Mouse (Mus musculus) telencephalon, adult 2 months (tissue): ENCODE results near the gene Nmb.

ENCODE experiments used
- DNase-seq: peaks from one replicate; pipeline ENCODE4 v3.0.0-alpha.2; 2011; ENCODE audit warnings: low read depth, low spot score

The Nmb gene

DNA sequence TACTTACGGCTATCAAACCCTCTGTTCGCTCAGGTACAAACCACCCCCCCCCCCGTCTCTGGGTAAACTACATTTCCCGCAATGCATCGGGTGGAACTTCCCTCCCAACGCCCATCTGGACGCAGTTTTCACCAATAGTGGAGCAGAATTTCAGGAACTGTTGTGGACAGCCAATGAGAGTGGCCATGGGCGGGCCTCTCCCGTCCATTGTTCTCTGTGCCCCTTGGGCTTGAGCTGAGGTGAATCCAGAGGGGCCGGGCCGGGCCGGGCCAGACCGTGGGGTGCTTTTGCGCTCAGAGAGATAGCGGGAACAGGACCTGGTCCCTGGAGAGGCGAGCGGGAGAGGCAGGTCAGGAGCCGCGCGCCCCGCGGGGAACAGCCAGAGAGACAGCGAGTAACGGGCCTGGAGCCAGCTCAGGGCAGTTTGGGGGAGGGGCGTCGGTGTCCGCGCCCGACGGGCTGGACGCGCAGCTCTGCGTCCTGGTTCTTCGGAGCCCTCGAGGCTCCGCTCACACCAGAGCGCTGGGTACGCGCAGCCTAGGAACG, 44.1 kb downstream of the Nmb start, which contains the start of gene Zscan2:
TSS of gene Zscan2 (plus strand) at position 192 of the 546 bp plus-strand sequence.
- DNase-seq: peak; percentile 93

DNA sequence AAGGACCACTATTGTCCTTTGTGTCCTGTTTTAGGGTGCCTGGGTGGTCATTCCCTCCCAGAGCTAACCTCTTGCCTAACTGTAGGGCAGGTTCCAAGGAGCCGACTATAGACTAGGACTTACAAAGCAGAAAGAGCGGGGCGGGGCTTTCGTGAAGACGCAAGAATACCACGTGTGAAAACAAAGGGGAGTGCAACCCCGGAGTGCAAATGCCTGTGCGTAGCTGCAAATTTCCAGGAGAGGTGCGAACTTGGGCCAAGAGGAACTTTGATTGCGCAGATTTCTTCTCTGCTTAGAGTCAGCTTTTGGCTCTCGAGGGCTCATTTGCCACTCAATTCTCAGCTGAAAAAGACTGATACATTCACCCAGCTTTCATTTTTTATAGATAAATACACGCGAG, 44.6 kb downstream of the Nmb start:
- no peak for DNase-seq

DNA sequence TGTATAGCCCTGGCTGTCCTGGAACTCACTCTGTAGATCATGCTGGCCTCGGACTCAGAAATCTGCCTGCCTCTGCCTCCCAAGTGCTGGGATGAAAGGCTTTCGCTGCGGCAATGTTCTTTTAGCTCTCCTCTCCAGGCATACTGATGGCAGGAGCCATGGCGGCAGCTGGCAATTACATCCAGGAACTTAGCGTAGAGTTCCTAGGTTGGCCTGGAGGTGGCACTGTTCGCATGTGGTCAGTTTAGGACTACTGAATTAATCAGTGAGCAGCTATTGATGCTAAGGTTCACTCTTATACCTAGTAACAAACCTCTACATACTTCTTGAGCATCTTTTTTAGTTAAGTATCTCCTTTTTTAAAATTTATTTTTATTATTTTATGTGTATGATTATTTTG, 47.7 kb downstream of the Nmb start:
- DNase-seq: no peak

DNA sequence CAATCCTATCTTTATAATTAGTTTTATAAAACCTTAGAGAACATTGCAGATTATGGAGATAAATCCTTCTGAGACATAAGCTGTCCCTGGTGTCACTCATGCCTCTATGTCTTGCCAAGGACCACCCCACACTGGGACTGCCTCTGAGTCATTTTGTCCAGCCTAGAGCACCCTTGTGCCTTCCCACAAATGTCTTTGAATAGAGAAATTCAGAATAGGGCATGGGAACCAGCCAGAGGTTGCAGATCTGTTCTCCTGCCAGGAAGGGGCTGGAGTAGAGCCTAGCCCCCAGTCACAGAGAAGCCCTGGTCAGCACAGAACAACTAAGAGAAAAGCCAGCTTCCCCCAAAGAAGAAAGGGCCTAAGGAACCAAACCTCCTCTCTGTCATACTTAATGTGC, 49.6 kb downstream of the Nmb start:
- no peak for DNase-seq

DNA sequence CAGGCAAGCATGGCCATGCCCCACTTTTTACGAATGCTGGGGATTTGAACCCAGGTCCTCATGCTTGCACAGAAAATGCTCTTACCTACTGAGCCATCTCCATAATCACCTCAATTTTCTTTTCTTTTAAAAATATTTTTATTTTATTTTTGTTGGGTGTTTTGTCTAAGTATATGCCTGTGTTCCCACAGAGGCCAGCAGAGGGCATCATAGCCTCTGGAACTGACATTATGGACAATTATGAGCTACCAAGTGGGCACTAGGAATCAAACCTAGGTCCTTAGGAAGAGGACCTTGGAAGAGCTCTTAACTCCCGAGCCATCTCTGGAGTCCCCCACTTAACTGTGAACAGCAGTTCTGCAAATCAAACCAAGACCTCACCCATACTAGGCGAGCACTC, 51.7 kb downstream of the Nmb start:
- no peak for DNase-seq
